Mouse (Mus musculus) kidney, adult 2 months (tissue): ENCODE measurements around the gene Lrrc4b. TPM values are rescaled to one million over a fixed set of nuclear protein-coding genes. Genes with fewer than 3 reads are reported as not detected.

Source experiments
- DNase-seq: peaks from one replicate; pipeline ENCODE4 v3.0.0; 2021
- H3K27ac ChIP-seq: fragments of 200-500 bp; 2 replicates; pipeline ENCODE4 v1.5.1; 2012; ENCODE audit warnings: low read depth, low read length, control low read depth, inconsistent platforms; ENCODE audit not compliant: insufficient read depth
- H3K27me3 ChIP-seq: fragments of 200-500 bp; replicated peaks from 2 replicates; pipeline ENCODE4 v1.6.1; 2012; ENCODE audit warnings: mild to moderate bottlenecking, moderate library complexity, low read length, inconsistent platforms; ENCODE audit not compliant: control insufficient read depth, insufficient read depth
- H3K36me3 ChIP-seq: fragments of 200-500 bp; 2 replicates; pipeline ENCODE4 v1.6.1; 2012; ENCODE audit warnings: mild to moderate bottlenecking, moderate library complexity, low read length, inconsistent platforms; ENCODE audit not compliant: control insufficient read depth, insufficient read depth
- H3K4me1 ChIP-seq: fragments of 200-500 bp; 2 replicates; pipeline ENCODE4 v1.6.1; 2011; ENCODE audit warnings: low read length; ENCODE audit not compliant: control insufficient read depth, insufficient read depth
- H3K4me3 ChIP-seq: fragments of 200-500 bp; 2 replicates; pipeline ENCODE4 v1.5.1; 2011; ENCODE audit warnings: mild to moderate bottlenecking, low read depth, low read length, control low read depth; ENCODE audit not compliant: insufficient read depth
- CTCF ChIP-seq: fragments of 200-500 bp; conservative IDR thresholded peaks from 2 replicates; pipeline ENCODE4 v1.5.1; 2011; ENCODE audit warnings: low read depth, mild to moderate bottlenecking, control low read depth, low read length, moderate library complexity, mixed read lengths; ENCODE audit not compliant: insufficient read depth, insufficient read length
- POLR2A ChIP-seq: fragments of 200-500 bp; IDR thresholded peaks from one replicate; pipeline ENCODE4 v1.6.1; 2011; ENCODE audit warnings: low read depth, low read length, control low read depth
- WGBS: fragments of 180-500 bp; shearing (Covaris S2); methylation state at CpG from one replicate; pipeline ENCODE4 v1.1.7; 2018; 5-methylcytosine and 5-hydroxymethylcytosine counted together
- polyA plus RNA-seq: library from polyadenylated mRNA; depleted of rRNA; stranded (reverse); fragments of >200 nt; gene quantifications from 2 replicates; pipeline ENCODE4 v1.2.3, GENCODE M21; 2012

The Lrrc4b gene
- polyA plus RNA-seq, 1 experiment: 0.52 TPM

- 88% methylated on average over 4 of the region's 4 CpGs for WGBS
- no peak overlapping the region for H3K27ac ChIP-seq
- no peak overlapping the region for H3K4me3 ChIP-seq
- no peak for TF ChIP-seq POLR2A
- TF ChIP-seq CTCF: no peak
- no peak for DNase-seq
- H3K27me3 ChIP-seq: no peaks in the 10 kb centered on the region
- H3K4me1 ChIP-seq: peaks cover 4% of the 10 kb centered on the region; the same call in 1 of the 2 replicates
- no peaks in the 10 kb centered on the region; the same call in 1 of the 2 replicates for H3K36me3 ChIP-seq
These were observed 61.5 kb downstream of the Lrrc4b start for GRCm38 (mm10) chr7:44490281-44490680.

GRCm38 (mm10) chr7:44491391-44491790 lies 62.6 kb downstream of the Lrrc4b start:
- Histone ChIP-seq H3K27ac (no peak overlapping the region), H3K4me3 (no peak overlapping the region), H3K36me3 (no peaks in the 10 kb centered on the region; the same call in 1 of the 2 replicates), H3K27me3 (no peaks in the 10 kb centered on the region), H3K4me1 (peaks cover 10% of the 10 kb centered on the region)
- TF ChIP-seq CTCF (no peak), POLR2A (no peak)
- DNase-seq: no peak
- WGBS: 97% methylated on average over 5 of the region's 5 CpGs

GRCm38 (mm10) chr7:44492166-44492826 lies 63.5 kb downstream of the Lrrc4b start:
- Histone ChIP-seq H3K27me3 (no peaks in the 10 kb centered on the region), H3K4me3 (no peak overlapping the region), H3K36me3 (no peaks in the 10 kb centered on the region; the same call in 1 of the 2 replicates), H3K27ac (no peak overlapping the region), H3K4me1 (peaks cover 10% of the 10 kb centered on the region)
- no peak for DNase-seq
- WGBS: 92% methylated on average over 21 of the region's 21 CpGs
- TF ChIP-seq POLR2A: no peak
- no peak for TF ChIP-seq CTCF

GRCm38 (mm10) chr7:44494681-44495080 lies 65.9 kb downstream of the Lrrc4b start:
- TF ChIP-seq POLR2A (no peak), CTCF (no peak)
- no peaks in the 10 kb centered on the region for H3K27me3 ChIP-seq
- no peak for DNase-seq
- H3K36me3 ChIP-seq: no peaks in the 10 kb centered on the region; the same call in 1 of the 2 replicates
- 92% methylated on average over 12 of the region's 12 CpGs for WGBS
- H3K4me3 ChIP-seq: no peak overlapping the region
- H3K4me1 ChIP-seq: peaks cover 10% of the 10 kb centered on the region
- no peak overlapping the region for H3K27ac ChIP-seq

GRCm38 (mm10) chr7:44495086-44495485 lies 66.3 kb downstream of the Lrrc4b start:
- H3K4me3 ChIP-seq: no peak overlapping the region
- no peak for TF ChIP-seq POLR2A
- no peak for TF ChIP-seq CTCF

GRCm38 (mm10) chr7:44495992-44496770 lies 67.4 kb downstream of the Lrrc4b start, which contains the start of the genes Emc10 and Fam71e1:
Gene Emc10, minus strand, starts transcription at chr7:44496529.
Gene Fam71e1, plus strand, starts transcription at chr7:44496581.
- WGBS: 1% methylated on average over 58 of the region's 58 CpGs
- Histone ChIP-seq H3K27ac (peak within 1 kb of the TSS; percentile 62), H3K4me1 (peaks cover 10% of the 10 kb centered on the region), H3K4me3 (peak within 1 kb of the TSS; percentile 73), H3K36me3 (no peaks in the 10 kb centered on the region), H3K27me3 (no peaks in the 10 kb centered on the region)
- peak; percentile 99 for DNase-seq
- TF ChIP-seq POLR2A: peak; percentile 50
- TF ChIP-seq CTCF: no peak

More at GRCm38 (mm10) chr7:44495086-44495485, 66.3 kb downstream of the Lrrc4b start:
- 67% methylated on average over 7 of the region's 7 CpGs for WGBS
- no peak for DNase-seq
- Histone ChIP-seq H3K36me3 (no peaks in the 10 kb centered on the region; the same call in 1 of the 2 replicates), H3K4me1 (peaks cover 10% of the 10 kb centered on the region), H3K27ac (no peak overlapping the region), H3K27me3 (no peaks in the 10 kb centered on the region)

GRCm38 (mm10) chr7:44496771-44497109 lies 67.9 kb downstream of the Lrrc4b start:
- 1% methylated on average over 26 of the region's 26 CpGs for WGBS
- Histone ChIP-seq H3K27me3 (no peaks in the 10 kb centered on the region), H3K4me1 (peaks cover 10% of the 10 kb centered on the region), H3K4me3 (peak overlapping the region; percentile 73), H3K36me3 (no peaks in the 10 kb centered on the region), H3K27ac (peak overlapping the region; percentile 43; the same call in 1 of the 2 replicates)
- DNase-seq: no peak
- no peak for TF ChIP-seq CTCF
- no peak for TF ChIP-seq POLR2A
